In the genomic region with DNA sequence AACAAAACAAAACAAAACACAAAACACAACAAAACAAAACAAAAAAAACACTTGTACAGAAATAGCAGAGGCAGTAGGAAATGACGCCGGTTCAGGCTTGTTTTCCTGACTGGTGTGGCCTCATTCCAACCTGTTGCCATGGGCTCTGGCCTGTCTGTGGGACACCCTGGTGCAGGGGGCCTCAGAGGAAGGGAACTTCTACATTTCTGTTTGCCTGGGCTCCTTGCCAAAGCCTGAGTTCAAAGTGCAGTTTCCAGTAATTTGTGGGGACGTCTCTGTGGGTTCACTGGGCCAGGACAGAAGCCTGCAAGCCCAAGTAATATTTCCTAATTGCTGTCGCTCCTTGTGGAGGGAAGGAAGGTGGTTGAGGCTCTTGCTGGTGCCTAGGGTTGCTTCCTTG, we compare ENCODE assay signal across 9 mouse cellular contexts. TPM values are rescaled to one million over a fixed set of nuclear protein-coding genes. Genes with fewer than 3 reads are reported as not detected.
DNase-seq lines count a peak whose midpoint lies in the region; ATAC-seq lines count a peak whose summit lies in the region.
"Had no signal": no experiment of that assay in that cellular context is flagged by ENCODE, and none has a peak within 500 bp of the region (broad histone marks: within the 10 kb centered on the region; RNA-seq: fewer than 3 reads in every experiment).

No protein-coding gene starts in this region.

- H3K9ac ChIP-seq in forebrain, embryonic 16.5 days (replicated peaks; ENCODE audit: low read depth, low read length): no peak overlapping the region
- H3K9ac ChIP-seq in embryonic facial prominence, embryonic 15.5 days: no peak overlapping the region
- H3K9ac ChIP-seq in hindbrain, embryonic 16.5 days (ENCODE audit: low read depth, low read length): no peak overlapping the region
- H3K9ac ChIP-seq in liver, embryonic 12.5 days: no peak overlapping the region

- H3K4me3 ChIP-seq in forebrain, embryonic 10.5 days: no peak overlapping the region
- H3K4me3 ChIP-seq in forebrain, embryonic 16.5 days (replicated peaks; ENCODE audit: low read length): no peak overlapping the region
- H3K4me3 ChIP-seq in embryonic facial prominence, embryonic 15.5 days (replicated peaks): no peak overlapping the region
- no peak overlapping the region for H3K4me3 ChIP-seq in hindbrain, embryonic 16.5 days (ENCODE audit: low read length)
- no peak overlapping the region for H3K4me3 ChIP-seq in liver, embryonic 12.5 days
- H3K4me3 ChIP-seq: myocyte had no signal

- no peak for DNase-seq in forebrain, embryonic 10.5 days (ENCODE audit: extremely low spot score, low spot score)
- peak; percentile 35 for DNase-seq in 3T3-L1 (ENCODE audit: low read depth, low spot score)
- peak; percentile 67 to 70 for DNase-seq in right cerebral cortex, postnatal 10 days (ENCODE audit: low spot score in 2 of 2)
- DNase-seq in thymus, postnatal 25 days: no peak

- 75% methylated on average over 4 of the region's 4 CpGs for whole genome bisulfite sequencing in forebrain, embryonic 10.5 days
- 26% methylated on average over 4 of the region's 4 CpGs for WGBS in forebrain, embryonic 16.5 days
- 26% methylated on average over 4 of the region's 4 CpGs for WGBS in embryonic facial prominence, embryonic 15.5 days
- WGBS in hindbrain, embryonic 16.5 days: 16% methylated on average over 4 of the region's 4 CpGs
- WGBS in liver, embryonic 12.5 days (ENCODE audit: insufficient replicate concordance): 37% methylated on average over 4 of the region's 4 CpGs

- H3K4me2 ChIP-seq in forebrain, embryonic 16.5 days (ENCODE audit: low read length): no peak overlapping the region
- no peak overlapping the region for H3K4me2 ChIP-seq in embryonic facial prominence, embryonic 15.5 days (replicated peaks)
- no peak overlapping the region for H3K4me2 ChIP-seq in hindbrain, embryonic 16.5 days (ENCODE audit: low read length)
- H3K4me2 ChIP-seq in liver, embryonic 12.5 days: no peak overlapping the region

- H3K27ac ChIP-seq in forebrain, embryonic 10.5 days: 0 out of 2 replicates have a peak overlapping the region, but pooled peaks have one; percentile 33
- H3K27ac ChIP-seq in forebrain, embryonic 16.5 days (ENCODE audit: low read length): no peak overlapping the region
- peak overlapping the region; percentile 52 for H3K27ac ChIP-seq in embryonic facial prominence, embryonic 15.5 days (replicated peaks)
- no peak overlapping the region for H3K27ac ChIP-seq in hindbrain, embryonic 16.5 days (ENCODE audit: low read depth, low read length)
- peak overlapping the region; percentile 22 for H3K27ac ChIP-seq in liver, embryonic 12.5 days

- H3K4me1 ChIP-seq in forebrain, embryonic 10.5 days: peaks cover 19% of the 10 kb centered on the region
- peaks cover 9% of the 10 kb centered on the region for H3K4me1 ChIP-seq in forebrain, embryonic 16.5 days (replicated peaks; ENCODE audit: control insufficient read depth, insufficient read depth, low read length)
- peaks cover 27% of the 10 kb centered on the region for H3K4me1 ChIP-seq in embryonic facial prominence, embryonic 15.5 days
- no peaks in the 10 kb centered on the region for H3K4me1 ChIP-seq in hindbrain, embryonic 16.5 days (ENCODE audit: control insufficient read depth, insufficient read depth, low read depth, low read length)
- peaks cover 20% of the 10 kb centered on the region for H3K4me1 ChIP-seq in liver, embryonic 12.5 days

- peaks cover 25% of the 10 kb centered on the region for H3K27me3 ChIP-seq in forebrain, embryonic 10.5 days (ENCODE audit: poor library complexity, severe bottlenecking)
- H3K27me3 ChIP-seq in forebrain, embryonic 16.5 days (replicated peaks; ENCODE audit: control insufficient read depth, insufficient read depth, low read length): no peaks in the 10 kb centered on the region
- no peaks in the 10 kb centered on the region for H3K27me3 ChIP-seq in embryonic facial prominence, embryonic 15.5 days
- H3K27me3 ChIP-seq in hindbrain, embryonic 16.5 days (replicated peaks; ENCODE audit: control insufficient read depth, insufficient read depth, low read length): no peaks in the 10 kb centered on the region
- H3K27me3 ChIP-seq in liver, embryonic 12.5 days (replicated peaks): peaks cover 29% of the 10 kb centered on the region

- no peaks in the 10 kb centered on the region for H3K36me3 ChIP-seq in forebrain, embryonic 10.5 days (replicated peaks)
- no peaks in the 10 kb centered on the region for H3K36me3 ChIP-seq in forebrain, embryonic 16.5 days (ENCODE audit: control insufficient read depth, insufficient read depth)
- no peaks in the 10 kb centered on the region for H3K36me3 ChIP-seq in embryonic facial prominence, embryonic 15.5 days
- no peaks in the 10 kb centered on the region for H3K36me3 ChIP-seq in hindbrain, embryonic 16.5 days (ENCODE audit: control insufficient read depth, insufficient read depth, low read length)
- H3K36me3 ChIP-seq in liver, embryonic 12.5 days: no peaks in the 10 kb centered on the region

- no peak for ATAC-seq in forebrain, embryonic 16.5 days
- ATAC-seq in embryonic facial prominence, embryonic 15.5 days (ENCODE audit: insufficient number of reproducible peaks, low FRiP score, low TSS enrichment, low read depth): no peak
- ATAC-seq in hindbrain, embryonic 16.5 days: peak; percentile 46; the same call in 1 of the 2 replicates
- 0 out of 2 replicates have a peak, but pooled peaks have one; percentile 55 for ATAC-seq in liver, embryonic 12.5 days

- no peaks in the 10 kb centered on the region for H3K9me3 ChIP-seq in forebrain, embryonic 10.5 days
- no peaks in the 10 kb centered on the region for H3K9me3 ChIP-seq in forebrain, embryonic 16.5 days (ENCODE audit: control insufficient read depth, low read length)
- H3K9me3 ChIP-seq in embryonic facial prominence, embryonic 15.5 days (replicated peaks): no peaks in the 10 kb centered on the region
- H3K9me3 ChIP-seq in hindbrain, embryonic 16.5 days (ENCODE audit: control insufficient read depth, low read length): no peaks in the 10 kb centered on the region
- H3K9me3 ChIP-seq in liver, embryonic 12.5 days (replicated peaks): no peaks in the 10 kb centered on the region

RNA-seq across cellular contexts. Expression of gene Gm5148, which starts 4.9 kb away (rescaled TPM):
- 2.4 and 3.5 TPM in 2 replicates for polyA plus RNA-seq in forebrain, embryonic 10.5 days (2016; fragmentation: Nextera tagmentation; extraction: Ambion mirVana)
- 5.1 and 6.1 TPM in 2 replicates for polyA plus RNA-seq in forebrain, embryonic 16.5 days (2015; fragmentation: Nextera tagmentation; extraction: Ambion mirVana)
- polyA plus RNA-seq in embryonic facial prominence, embryonic 15.5 days (2015; fragmentation: Nextera tagmentation; extraction: Ambion mirVana): 5.4 and 6.8 TPM in 2 replicates
- 12.7 and 14.0 TPM in 2 replicates for polyA plus RNA-seq in hindbrain, embryonic 16.5 days (2015; fragmentation: Nextera tagmentation; extraction: Ambion mirVana)
- polyA plus RNA-seq in liver, embryonic 12.5 days (2016; fragmentation: Nextera tagmentation; extraction: Ambion mirVana): 2.7 and 3.1 TPM in 2 replicates

Comparison
In these comparisons a context has a peak if more than half of its experiments do, and no peak if none do; other contexts are left out.
1. H3K27ac ChIP-seq: peak in forebrain, embryonic 10.5 days (single experiment), embryonic facial prominence, embryonic 15.5 days (single experiment) and liver, embryonic 12.5 days (single experiment); none in forebrain, embryonic 16.5 days (single experiment) and hindbrain, embryonic 16.5 days (single experiment).
2. DNase-seq: peak in 3T3-L1 (single experiment) and right cerebral cortex, postnatal 10 days (2 of 2); none in forebrain, embryonic 10.5 days (single experiment) and thymus, postnatal 25 days (single experiment).
3. ATAC-seq: peak in hindbrain, embryonic 16.5 days (single experiment) and liver, embryonic 12.5 days (single experiment); none in forebrain, embryonic 16.5 days (single experiment) and embryonic facial prominence, embryonic 15.5 days (single experiment).